Mouse (Mus musculus): Measurements from ENCODE around the gene Gpc5.
"Not testable (repeated sequence)": the region's sequence is repeated elsewhere in the genome, so short reads cannot be mapped to it uniquely, and the experiment has no call there.

Gpc5 gene

GRCm38 (mm10) chr14:115092081-115092480 is at the start of gene Gpc5:
Gene Gpc5, plus strand, starts transcription at chr14:115092215.
- ATAC-seq (ENCODE audit: insufficient number of reproducible peaks, low FRiP score, low TSS enrichment): peak; percentile 90

GRCm38 (mm10) chr14:115042660-115043059 is 49.4 kb upstream of the Gpc5 start:
- ATAC-seq (ENCODE audit: insufficient number of reproducible peaks, low FRiP score, low TSS enrichment): no peak

- ATAC-seq (ENCODE audit: insufficient number of reproducible peaks, low FRiP score, low TSS enrichment): no peak
Measured at GRCm38 (mm10) chr14:115044016-115044415, 48.0 kb upstream of the Gpc5 start.

GRCm38 (mm10) chr14:115045712-115046111 is 46.3 kb upstream of the Gpc5 start:
- no peak for ATAC-seq (ENCODE audit: insufficient number of reproducible peaks, low FRiP score, low TSS enrichment)

- ATAC-seq (ENCODE audit: insufficient number of reproducible peaks, low FRiP score, low TSS enrichment): no peak
Measured at GRCm38 (mm10) chr14:115047316-115047715, 44.7 kb upstream of the Gpc5 start.

GRCm38 (mm10) chr14:115047990-115048862 is 43.8 kb upstream of the Gpc5 start:
- no peak for ATAC-seq (ENCODE audit: insufficient number of reproducible peaks, low FRiP score, low TSS enrichment)

- no peak for ATAC-seq (ENCODE audit: insufficient number of reproducible peaks, low FRiP score, low TSS enrichment)
Measured at GRCm38 (mm10) chr14:115048863-115049566, 43.0 kb upstream of the Gpc5 start.

- no peak for ATAC-seq (ENCODE audit: insufficient number of reproducible peaks, low FRiP score, low TSS enrichment)
Measured at GRCm38 (mm10) chr14:115049831-115050230, 42.2 kb upstream of the Gpc5 start.

- ATAC-seq (ENCODE audit: insufficient number of reproducible peaks, low FRiP score, low TSS enrichment): no peak
Measured at GRCm38 (mm10) chr14:115051106-115051760, 40.8 kb upstream of the Gpc5 start.

- ATAC-seq (ENCODE audit: insufficient number of reproducible peaks, low FRiP score, low TSS enrichment): no peak
Measured at GRCm38 (mm10) chr14:115052371-115052770, 39.6 kb upstream of the Gpc5 start.

- ATAC-seq (ENCODE audit: insufficient number of reproducible peaks, low FRiP score, low TSS enrichment): no peak
Measured at GRCm38 (mm10) chr14:115054252-115054651, 37.8 kb upstream of the Gpc5 start.

- ATAC-seq (ENCODE audit: insufficient number of reproducible peaks, low FRiP score, low TSS enrichment): no peak
Measured at GRCm38 (mm10) chr14:115057524-115057923, 34.5 kb upstream of the Gpc5 start.

GRCm38 (mm10) chr14:115066164-115066563 is 25.9 kb upstream of the Gpc5 start:
- ATAC-seq (ENCODE audit: insufficient number of reproducible peaks, low FRiP score, low TSS enrichment): not testable (repeated sequence)

- ATAC-seq (ENCODE audit: insufficient number of reproducible peaks, low FRiP score, low TSS enrichment): 0 out of 2 replicates have a peak, but pooled peaks have one; percentile 26
Measured at GRCm38 (mm10) chr14:115070534-115070933, 21.5 kb upstream of the Gpc5 start.

- no peak for ATAC-seq (ENCODE audit: insufficient number of reproducible peaks, low FRiP score, low TSS enrichment)
Measured at GRCm38 (mm10) chr14:115077340-115077739, 14.7 kb upstream of the Gpc5 start.

GRCm38 (mm10) chr14:115078064-115078463 is 14.0 kb upstream of the Gpc5 start:
- no peak for ATAC-seq (ENCODE audit: insufficient number of reproducible peaks, low FRiP score, low TSS enrichment)

- no peak for ATAC-seq (ENCODE audit: insufficient number of reproducible peaks, low FRiP score, low TSS enrichment)
Measured at GRCm38 (mm10) chr14:115081728-115082502, 10.1 kb upstream of the Gpc5 start.

GRCm38 (mm10) chr14:115090516-115090915 is 1.5 kb upstream of the Gpc5 start:
- ATAC-seq (ENCODE audit: insufficient number of reproducible peaks, low FRiP score, low TSS enrichment): no peak

- ATAC-seq (ENCODE audit: insufficient number of reproducible peaks, low FRiP score, low TSS enrichment): peak; percentile 33
Measured at GRCm38 (mm10) chr14:115092510-115092909, 495 bp downstream of the Gpc5 start.

- no peak for ATAC-seq (ENCODE audit: insufficient number of reproducible peaks, low FRiP score, low TSS enrichment)
Measured at GRCm38 (mm10) chr14:115092952-115093351, 937 bp downstream of the Gpc5 start.
